Mouse (Mus musculus) right cerebral cortex, postnatal 36 days (tissue): ENCODE measurements around the gene Pagr1a.

Experiments used
- DNase-seq, 2 experiments: peaks; one replicate each; pipeline ENCODE4 v3.0.0; 2022; ENCODE audit warnings: low spot score in 2 of 2, mixed read lengths in 1 of 2

The Pagr1a gene

DNA sequence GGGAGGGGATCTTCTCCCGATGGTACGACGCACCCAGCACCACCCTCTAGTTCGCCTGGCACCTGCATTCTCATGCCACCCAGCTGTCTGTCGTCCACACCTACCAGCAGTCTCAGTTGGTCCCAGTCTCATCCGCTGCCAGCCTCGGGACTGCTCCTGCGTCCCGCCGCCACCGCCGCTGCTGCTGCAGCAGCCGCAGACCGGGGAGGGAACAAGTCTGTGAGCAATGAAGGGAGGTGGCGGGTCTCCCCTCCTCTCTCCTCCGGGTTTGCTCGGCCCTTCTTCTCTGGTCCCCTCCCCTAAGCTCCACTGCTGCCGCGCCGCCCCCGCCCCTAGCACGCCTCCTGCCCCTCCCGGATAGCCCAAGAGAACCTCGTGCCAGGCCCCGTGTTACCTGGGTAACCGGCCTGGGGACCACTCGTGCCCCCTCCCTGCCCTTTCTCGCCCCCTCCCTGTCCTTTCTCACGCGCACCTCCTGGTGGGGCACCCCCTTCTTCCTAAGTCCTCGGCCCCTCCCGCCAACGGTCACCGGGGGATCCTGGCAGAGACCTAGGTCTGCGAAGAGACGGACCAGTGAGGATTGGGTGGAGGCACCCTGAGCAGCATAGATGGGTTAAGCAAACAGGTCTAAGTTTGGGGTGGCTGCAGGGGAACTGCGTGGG lies 3.9 kb upstream of the Pagr1a start, which contains the start of the genes Gm42742 and Prrt2:
TSS of gene Gm42742 (minus strand) at position 197 of the 662 bp plus-strand sequence.
TSS of gene Prrt2 (minus strand) at position 311 of the 662 bp plus-strand sequence.
- DNase-seq = peak; percentile 73 to 76

DNA sequence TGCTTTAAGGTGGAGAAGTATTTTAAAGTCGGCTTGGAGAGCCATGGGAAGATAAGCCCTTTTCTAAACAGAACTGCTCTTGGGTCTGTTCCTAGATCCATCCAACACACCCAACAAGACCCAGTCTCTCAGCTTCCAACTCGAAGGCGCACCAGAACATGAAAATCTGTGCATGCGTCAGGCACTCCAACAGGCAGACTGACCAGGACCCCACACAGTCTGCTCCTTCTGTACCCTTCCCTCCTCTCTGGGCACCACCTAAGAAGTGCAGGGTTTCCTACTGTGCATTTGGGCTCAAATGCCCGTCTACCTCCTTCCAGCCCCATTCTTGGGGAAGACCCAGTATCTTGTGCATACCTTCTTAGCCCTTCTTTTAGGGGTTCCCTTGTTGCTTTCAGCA lies 3.3 kb upstream of the Pagr1a start:
- DNase-seq = no peak

DNA sequence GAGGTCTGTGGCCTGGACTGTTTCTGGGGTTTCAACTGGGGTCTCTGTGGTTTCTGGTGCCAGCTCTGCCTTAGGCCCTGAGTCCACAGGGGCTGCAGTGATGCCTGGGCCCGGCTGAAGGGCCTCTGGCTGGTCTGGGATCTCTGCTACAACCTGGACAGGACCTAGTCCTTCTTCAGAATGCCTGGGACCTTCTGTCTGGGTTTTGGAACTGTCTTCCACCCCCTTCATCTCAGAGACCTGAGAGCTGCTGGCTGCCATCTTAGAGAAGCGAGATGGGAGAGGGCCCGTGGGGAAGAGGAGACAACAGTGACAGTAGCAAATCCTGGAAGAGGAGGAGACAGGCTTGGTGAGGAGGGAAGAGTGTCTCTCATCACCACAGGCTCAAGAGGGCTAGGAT lies 2.9 kb upstream of the Pagr1a start:
- no peak for DNase-seq

DNA sequence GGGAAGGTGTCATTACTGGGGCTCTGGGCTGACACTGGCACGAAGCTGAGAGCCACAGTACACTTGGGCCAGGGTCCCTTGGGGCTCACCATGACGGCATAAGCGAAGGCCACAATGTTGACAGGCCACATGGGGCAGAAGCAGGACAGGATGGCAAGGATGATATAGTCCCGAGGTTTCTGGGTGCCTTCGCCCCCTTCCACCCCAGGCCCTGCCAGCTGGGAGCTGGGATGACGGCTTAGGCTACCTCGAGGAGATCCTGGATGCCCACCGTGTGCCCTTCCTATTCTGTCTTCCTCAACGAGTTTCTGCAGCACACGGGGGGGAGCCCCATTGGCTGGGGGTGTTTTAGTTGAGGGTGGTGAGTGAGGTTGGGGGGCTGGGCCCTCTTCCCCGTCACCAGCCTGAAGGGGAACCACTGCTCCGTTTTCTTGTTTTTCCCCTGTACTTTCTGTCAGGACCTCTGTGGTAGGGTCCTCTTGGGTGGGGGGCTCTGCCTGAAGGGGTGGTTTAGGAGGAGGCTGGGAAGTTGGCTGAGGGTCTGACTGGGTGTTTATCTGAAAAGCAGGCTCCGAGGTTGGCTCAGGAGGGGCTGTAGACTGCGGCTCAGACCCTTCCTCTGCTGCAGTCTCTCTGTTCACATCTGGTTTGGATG lies 2.3 kb upstream of the Pagr1a start:
- no peak for DNase-seq

DNA sequence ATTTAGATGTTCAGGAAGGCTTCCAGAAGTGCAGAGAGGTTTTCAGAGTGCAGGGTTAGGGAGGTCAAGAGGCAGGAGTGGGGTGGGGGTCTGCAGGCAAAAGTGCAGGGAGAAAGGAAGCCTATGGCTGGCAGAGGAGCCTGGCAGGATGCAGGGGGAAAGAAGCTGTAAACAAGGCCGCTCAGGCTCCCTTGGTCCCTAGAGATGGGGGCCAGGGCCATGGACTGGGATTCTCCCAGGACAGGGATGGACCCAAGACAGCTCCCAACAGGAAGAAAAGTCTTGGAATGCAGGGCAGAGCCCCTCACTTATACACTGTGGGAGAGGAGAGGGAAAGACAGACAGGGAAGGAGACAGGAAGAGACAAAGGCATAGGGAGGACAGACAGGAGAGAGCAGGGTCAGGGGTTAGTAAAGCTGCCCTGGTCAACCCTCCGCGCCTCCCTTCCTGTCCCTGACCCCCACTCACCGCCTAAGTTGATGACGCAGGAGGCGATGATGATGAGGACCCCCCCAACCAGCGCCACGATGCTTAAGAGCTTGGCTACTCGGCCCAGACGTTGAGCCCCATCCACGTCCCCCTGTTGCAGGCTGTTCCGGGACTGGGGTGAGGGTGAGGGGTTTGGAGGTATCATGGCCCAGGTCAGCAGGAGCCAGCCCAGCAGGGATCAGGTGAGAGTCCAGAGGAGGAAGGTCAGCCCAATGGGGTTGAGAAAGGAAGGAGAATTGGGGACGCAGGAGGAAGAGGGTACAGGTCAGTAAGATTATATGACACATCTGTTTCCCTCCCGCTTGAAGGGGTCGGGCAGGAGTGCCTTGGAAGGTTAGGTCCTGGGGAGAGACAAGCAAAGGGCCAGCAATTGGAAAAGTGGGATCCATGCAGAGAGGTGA lies 1.5 kb upstream of the Pagr1a start:
- no peak for DNase-seq

DNA sequence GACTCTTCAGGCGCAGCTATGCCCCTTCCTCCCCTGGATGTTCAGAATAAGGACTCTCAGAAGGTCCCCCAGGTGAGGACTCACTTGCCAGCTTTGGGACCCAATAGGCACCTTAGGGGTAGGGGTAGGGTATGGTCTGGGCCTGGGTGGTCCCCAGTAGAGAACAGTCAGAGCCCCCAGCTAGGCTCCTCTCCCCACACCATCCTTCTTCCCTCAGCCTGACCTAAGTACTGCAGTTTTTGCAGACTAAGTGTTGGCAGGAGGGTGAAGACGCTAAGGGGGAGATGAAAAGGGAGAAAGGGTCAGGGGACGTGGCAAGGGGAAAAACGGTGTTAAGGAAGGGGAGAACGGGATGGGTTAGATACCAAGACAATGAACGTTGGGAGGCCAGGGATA lies 796 bp upstream of the Pagr1a start:
- DNase-seq = no peak

DNA sequence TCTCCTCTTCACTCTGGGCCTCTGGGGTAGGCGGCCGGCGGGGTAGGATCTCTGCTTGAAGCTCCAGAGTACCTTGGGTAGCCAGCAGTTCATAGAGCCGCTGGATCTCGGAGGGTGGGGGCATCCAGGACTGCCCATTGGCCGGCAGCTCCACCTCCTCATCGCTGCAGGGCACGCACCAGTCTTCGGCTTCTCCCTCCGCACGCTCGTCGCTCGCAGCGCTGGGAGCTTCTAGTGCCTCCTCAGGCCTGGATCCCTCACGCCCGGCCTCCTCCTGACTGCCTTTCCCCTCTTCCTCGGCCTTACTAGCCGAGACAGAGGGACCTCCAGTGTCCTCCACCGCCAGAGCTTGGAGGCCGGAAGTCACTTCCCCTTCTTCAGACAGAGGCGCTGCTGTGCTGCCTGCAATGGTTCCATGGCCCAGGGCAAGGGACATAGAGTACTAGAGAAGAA lies 640 bp downstream of the Pagr1a start:
- DNase-seq = peak in 1 of 2 experiments; percentile 45

DNA sequence TGATC lies 869 bp downstream of the Pagr1a start, which contains the start of gene Pagr1b:
TSS of gene Pagr1b (minus strand) at position 4 of the 5 bp plus-strand sequence.
- DNase-seq = no peak

DNA sequence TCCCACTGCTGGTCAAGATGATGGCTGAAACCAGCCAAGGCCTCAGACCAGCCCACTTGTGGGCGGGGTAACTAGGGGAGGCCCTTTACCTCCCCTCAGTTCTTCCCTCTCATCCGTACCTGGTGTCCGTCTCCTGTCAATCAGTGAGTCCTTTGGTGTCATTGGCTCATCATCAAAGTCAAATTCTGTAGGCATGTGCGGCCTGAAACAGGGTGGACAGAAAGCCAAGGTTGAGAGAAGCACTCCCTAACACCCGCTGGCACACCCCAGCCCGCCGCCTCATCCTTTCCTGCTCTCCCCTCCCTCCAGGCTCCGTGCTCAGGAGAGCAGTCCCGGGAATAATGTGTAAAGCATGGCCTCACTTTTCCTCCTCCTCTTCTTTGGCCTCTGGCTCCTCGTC lies 1.1 kb downstream of the Pagr1a start:
- no peak for DNase-seq

DNA sequence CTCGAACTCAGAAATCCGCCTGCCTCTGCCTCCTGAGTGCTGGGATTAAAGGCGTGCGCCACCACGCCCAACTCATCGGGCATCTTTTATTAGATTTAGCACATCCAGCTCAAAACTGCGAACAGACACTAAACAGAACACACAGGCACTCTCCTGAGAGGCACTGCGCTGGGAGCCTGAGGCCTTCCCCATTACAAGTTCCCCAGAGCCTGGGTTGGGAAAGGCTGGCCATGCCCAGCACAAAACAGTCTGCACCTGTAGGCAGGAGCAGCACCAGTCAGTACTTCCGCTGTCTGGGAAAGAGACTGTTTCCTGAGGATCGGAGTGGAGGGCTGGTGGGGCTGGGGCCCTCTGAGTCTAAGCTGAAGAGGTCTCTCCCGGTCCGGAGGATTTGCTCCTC lies 2.2 kb downstream of the Pagr1a start:
- DNase-seq = no peak

DNA sequence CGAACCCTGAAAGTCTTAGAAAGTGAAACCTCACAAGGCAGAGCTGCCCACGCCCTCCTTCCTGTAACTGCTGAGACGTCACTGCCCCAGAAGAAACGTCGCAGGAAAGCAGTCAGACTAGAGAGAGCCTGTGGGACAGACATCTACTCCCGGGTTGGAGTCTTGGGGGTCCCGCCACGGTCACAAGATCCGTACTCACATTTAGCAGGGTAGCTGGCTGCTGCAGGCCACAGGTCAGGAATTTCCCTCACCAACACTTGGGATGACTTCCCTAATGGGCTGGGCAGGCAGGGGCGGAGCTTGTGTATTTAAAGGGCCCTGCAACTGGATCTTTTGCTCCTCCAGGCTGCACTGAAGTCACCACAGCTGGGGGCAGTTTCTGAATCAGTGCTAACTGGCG lies 2.8 kb downstream of the Pagr1a start, which contains the start of gene Mvp:
TSS of gene Mvp (minus strand) at position 302 of the 400 bp plus-strand sequence.
- no peak for DNase-seq

DNA sequence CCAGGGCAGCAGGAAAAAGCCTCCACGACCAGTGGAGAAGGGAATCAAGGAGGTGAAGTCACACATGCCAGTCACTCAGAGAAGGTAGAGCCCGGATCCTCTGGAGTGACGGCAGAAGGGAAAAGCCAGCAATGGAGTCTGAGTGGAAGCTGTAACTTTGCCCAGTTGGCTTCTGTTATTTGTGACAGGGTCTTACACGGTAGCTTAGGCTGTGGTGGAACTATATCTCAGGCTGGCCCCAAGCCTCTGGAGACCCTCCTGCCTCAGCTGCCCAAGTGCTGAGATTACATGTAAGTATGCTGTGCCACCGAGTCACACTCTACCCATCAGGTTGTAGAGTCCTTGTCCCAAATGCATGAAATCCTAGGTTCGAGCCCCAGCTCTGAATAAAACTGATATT lies 3.8 kb downstream of the Pagr1a start:
- DNase-seq = no peak

DNA sequence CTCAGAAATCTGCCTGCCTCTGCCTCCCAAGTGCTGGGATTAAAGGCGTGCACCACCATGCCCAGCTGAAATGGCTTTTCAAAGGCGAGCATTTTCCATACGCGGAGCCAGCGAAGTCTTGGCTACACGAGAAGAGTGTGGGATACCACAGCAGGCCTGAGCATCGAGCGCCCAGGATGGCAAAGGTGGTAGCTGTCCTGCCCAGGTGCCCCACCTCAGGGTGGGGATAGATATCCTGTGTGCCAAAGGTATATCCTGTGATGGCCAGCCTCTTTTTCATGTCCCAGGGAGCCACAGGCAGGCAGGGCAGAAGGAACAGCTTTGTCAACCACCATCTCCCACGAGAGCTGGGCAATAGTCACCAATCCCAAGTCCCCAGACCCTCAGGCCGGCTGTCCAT lies 4.3 kb downstream of the Pagr1a start:
- no peak for DNase-seq

DNA sequence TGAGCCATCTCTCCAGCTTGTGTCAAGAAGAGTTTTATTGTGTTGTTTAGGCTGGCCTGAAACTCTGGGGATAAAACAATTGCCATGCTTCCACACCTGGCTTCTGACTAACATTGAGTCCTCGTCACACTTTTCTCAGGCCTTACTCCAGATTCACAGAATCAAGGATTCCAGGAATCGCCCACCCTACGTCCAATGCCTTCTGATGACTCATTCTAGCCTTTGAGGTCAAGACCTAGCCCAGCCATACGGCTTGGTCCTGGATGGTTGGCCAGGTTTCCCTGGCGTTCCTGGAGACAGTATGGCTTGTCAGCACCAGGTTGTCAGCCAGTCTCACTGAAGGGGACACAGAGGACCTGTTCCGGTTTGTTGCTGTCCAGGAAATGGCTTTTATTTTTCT lies 4.8 kb downstream of the Pagr1a start:
- no peak for DNase-seq

DNA sequence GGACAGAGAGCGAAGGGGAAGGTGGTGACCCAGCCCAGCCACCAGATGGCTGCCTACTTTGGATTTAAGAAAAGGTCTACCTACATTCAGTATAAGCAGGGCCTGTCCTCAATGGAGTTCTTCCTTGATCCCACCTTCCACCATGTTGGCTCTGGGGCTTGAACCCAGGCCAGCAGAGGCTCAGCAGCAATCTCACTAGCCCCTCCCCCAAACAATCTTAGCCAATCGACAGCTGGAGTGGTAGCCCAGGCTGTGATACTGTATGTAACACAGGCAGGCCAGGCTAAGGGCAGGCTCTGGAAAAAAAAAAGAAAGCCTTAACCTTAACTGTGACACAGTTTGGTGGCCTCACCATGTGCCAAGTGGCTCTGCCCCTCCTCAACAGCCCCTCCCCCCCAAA lies 5.4 kb downstream of the Pagr1a start:
- DNase-seq = no peak

DNA sequence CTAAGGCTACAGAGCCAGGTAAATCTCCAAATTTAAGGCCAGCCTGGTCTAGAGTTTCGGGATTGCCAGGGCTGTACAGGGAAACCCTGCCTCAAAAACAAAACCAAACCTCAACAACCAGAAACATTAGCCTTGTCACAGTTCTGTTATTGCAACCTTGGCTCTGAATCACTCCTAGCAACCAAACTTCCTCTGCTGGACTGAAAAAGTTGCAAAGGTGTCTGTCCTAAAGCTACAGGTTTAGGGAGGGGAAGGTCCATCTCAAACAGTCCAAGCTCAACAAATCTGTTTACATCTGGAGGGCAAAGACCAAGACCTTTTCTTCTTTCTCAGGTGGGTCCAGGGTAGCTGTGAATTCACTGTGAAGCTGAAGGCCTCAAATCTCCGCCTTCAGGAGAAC lies 6.1 kb downstream of the Pagr1a start:
- no peak for DNase-seq

DNA sequence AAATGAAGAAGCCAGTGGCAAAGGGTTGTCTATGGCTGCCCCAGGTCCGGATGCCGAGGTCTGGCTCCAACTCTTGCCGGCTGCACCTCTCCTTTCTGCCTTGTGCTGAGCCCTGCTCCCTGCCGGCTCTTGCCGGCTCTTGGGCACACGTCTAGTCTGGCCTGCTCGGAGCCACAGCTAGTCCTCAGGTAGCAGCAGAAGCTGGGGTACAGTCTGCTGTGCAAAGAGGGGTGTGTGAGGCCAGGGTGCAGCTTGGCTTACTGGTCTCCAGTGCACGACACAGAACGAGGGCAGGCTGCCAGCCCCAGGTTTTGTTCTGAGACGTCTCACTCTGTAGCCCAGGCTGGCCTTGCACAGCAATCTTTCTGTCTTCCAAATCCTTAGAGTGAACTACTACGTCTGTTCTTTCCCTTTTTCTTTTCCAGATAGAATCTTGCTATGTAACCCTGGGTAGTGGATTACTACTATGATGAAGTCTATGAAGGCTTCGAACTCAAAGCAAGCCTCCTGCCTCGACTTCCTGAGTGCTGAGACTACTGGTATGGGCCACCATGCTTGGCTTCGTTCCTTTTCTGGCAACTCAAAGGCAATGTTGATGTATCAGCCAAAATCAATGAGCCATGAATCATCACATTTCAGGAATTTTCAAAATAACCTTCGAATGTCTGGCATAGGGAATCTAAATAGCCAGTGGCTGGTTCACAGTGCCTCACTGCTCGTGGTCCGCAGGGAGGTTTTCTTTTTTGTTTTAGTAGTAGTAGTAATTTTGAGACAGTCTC lies 7.7 kb downstream of the Pagr1a start:
- no peak for DNase-seq

DNA sequence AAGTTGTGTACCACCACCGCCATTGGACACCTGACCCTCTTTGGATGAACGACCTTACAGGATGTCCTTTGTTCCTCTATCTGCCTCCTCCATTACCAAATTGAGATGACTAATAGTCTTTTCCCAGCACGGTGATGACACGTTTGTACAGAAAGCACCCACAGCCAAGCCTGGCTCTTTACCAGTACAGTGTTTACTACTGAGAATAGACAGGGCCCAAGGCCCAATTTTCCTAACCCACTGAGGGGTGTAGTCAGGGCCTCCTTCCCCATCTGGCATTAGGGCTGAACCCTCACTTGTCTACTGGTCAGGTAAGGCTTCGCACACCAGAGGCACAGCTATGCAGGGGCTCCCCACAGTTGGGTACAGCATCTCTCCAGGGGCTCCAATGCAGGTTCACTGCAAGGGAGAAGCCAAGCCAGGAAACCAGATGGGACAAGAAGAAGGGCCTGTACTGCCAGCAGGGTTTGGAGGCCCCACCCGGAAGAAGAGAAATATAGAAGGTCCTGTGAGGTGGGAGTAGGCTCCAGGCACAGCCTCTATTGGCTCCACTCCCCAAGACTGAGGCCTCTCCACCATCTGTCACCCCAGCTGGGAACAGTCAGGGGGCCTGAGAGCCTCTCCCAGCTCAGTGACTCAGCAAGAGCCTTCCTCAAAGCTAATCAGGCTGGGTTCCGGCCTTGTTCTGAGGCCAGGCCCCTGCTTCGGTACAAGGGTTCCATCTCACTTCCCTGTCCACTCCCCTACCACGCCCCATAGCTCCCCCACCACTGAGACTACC lies 8.7 kb downstream of the Pagr1a start:
- peak; percentile 70 to 72 for DNase-seq

DNA sequence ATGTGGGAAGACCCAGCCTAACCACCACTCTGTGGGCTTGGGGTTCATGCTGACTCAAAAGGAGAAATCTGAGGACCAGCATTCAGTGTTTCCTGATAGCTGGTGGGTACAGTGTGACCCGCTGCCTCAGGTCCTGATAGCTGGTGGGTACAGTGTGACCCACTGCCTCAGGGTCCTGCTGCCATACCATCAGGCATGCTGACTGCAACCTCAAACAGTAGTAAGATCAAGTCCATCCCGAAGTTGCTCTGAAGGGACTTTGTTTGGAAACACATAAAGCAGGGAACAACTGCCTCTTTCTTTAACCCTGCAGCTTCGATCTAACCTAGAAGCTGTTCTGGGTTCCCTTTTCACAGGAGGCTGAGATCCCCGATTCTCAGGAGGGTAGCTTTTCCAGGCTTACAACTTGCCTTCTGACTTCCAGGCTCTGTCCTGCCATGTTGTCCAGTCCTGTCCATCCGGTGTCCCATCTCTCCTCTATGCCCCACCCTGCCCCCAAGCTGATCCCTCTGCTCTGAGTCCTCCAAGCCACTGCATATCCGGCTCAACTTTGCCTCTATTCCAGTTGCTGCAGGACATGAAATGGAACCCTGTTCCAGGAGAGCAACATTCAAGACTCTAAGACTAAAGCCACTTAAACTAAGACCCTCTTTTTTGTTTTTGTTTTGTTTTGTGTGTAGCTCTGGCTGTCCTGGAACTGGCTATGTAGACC lies 9.7 kb downstream of the Pagr1a start:
- no peak for DNase-seq

DNA sequence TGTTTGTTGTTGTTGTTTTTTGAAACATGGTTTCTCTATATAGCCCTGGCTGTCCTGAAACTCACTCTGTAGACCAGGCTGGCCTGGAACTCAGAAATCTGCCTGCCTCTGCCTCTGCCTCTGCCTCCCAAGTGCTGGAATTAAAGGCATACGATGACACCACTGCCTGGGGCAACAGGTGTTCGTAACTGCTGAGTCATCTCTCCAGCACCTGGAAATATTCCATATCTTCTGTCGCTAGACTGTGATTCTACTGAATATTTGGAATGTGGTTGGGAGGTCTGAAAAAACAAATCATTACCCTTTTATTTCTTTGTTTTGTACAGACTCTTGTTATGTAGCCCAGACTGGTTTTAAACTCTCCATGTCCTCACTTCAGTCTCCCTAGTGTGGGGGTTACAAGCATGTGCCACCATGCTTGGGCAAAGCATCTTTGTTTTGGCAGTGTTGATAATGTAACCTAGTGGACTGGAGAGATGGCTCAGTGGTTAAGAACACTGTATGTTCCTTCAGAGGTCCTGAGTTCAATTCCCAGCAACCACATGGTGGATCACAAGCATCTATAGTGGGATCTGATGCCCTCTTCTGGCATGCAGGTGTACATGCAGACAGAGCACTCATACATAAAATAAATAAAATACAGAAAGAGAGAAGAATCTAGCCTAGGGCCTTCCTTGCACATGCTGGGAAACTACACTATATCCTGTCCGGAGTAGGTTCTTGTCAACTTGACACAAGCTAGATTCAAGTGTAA lies 12.9 kb downstream of the Pagr1a start:
- no peak for DNase-seq
